Mouse (Mus musculus) neutrophil, adult 5-6 weeks (primary cell): ENCODE data around the gene Arpp21. TPM values are rescaled to one million over a fixed set of nuclear protein-coding genes. Genes with fewer than 3 reads are reported as not detected.

ENCODE experiments used
- ATAC-seq: fragments of 151-379, 151-347 bp; 2 replicates; pipeline ENCODE4 v1.8.0; 2017; ENCODE audit warnings: mild to moderate bottlenecking, moderate TSS enrichment; ENCODE audit not compliant: insufficient number of reproducible peaks, poor library complexity, low FRiP score, severe bottlenecking; ENCODE audit errors: extremely low read depth
- total RNA-seq: library from RNA; stranded (forward); fragments of 200-1000 nt; gene quantifications from 2 replicates; pipeline ENCODE4 v1.2.3, GENCODE M21; 2017

Arpp21 gene
- total RNA-seq, 1 experiment from 2014 or later, result 0.58 TPM

GRCm38 (mm10) chr9:112187667-112188066 lies 48.1 kb downstream of the Arpp21 start:
- no peak for ATAC-seq

- no peak for ATAC-seq
Measured at GRCm38 (mm10) chr9:112186336-112187305, 49.1 kb downstream of the Arpp21 start.

- ATAC-seq, result no peak
Measured at GRCm38 (mm10) chr9:112185746-112186145, 50.0 kb downstream of the Arpp21 start.

- no peak for ATAC-seq
Measured at GRCm38 (mm10) chr9:112182738-112183137, 53.0 kb downstream of the Arpp21 start.

DNA sequence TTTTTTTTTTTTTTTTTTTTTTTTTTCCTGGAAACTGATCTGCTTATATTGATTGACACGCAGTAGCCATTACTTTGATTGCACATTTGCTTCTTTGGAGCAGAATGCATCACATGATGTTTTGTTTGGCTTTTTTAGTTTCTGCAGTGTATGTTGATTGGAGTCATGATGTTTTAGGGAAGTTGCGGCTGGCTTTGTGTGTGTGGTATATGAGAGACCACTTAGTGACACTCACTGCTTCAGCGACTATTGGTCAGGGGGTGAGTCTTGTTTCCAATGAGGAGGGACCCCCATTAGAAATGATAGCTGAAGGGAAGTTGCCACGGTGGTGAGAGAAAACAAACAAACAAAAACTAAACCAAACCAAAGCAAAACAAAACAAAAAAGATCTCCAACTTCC lies 55.7 kb downstream of the Arpp21 start:
- no peak for ATAC-seq

DNA sequence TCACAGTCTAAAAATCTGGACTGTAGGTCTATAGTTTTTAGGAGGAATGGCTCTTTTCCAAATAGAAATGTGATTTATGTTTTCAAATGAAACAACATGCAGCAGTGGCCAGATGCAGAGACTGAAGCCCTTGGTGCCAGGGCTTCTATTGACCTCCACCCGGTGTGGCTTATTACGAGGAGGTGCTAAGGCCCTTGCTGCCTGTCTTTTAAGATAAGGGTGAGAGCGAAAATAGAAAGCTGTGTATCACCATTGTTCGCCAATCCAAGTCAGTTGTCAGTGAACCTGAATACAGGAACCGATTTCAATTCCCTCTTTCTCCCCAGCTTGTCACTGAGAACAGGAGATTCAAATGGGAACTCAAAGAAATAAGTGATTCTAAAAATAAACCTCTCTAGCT lies 57.3 kb downstream of the Arpp21 start:
- no peak for ATAC-seq

GRCm38 (mm10) chr9:112177569-112177968 lies 58.2 kb downstream of the Arpp21 start:
- no peak for ATAC-seq

DNA sequence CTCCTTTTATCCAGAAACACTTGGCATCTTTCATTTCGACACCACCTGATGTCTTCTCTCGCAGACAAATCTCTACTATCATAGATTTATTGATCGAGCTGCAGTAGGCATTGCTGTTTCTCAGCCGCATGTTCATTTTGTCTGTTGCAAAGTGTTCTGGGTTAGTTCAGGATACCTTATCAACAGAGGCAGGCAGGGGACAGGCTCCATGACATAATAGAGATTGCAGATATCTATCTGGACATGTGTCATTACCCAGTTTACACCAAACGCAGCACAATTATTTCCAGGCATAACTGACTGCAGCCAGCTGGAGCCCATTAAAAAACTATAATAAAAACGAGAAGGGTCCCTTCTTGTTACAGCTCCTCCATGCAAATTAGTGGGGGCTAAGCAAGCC lies 59.4 kb downstream of the Arpp21 start:
- ATAC-seq, result no peak

DNA sequence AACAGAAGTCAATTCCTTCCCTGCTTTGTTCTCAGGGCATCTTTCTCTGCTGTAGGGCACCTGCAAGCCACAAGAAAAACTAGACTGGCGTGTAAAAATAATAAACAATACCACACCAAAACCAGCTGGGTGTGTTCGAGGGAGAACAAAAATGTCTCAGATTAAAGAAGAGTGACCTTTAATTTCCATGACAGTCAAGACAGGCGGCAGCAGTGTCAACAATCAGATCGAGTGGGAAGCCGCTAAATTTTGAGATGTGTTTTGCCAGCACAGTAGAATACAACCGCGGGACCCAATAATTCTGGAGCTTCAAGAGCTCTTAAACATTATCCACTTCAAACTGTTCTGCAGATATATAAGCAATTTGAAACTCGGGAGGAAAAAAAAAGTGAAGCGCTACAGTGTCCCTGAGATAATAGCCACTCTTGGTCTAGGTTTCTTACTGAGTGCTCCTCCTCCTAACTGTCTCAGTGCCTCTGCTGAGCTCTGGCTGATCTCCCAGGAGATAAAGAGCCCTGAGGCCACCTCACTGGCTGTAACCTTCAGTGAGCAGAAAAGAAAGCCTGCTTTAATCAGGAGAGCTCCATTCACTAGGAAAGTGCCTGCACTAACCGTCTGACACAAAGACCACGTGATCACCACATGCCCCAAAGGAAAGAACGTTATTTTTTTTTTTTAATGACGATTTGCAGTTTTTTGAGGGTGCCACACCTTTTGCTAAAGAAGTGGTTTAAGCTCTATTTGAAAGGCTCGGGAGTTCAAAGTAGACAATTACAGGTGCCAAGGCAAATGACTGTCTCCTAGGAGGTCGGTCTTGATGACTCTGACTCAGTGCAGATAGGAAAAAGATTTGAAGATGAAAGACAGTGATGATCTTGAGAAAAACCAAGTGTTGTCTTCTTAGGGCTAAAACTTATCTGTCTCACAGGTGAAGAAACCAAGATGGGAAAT lies 61.1 kb downstream of the Arpp21 start:
- ATAC-seq, result no peak

DNA sequence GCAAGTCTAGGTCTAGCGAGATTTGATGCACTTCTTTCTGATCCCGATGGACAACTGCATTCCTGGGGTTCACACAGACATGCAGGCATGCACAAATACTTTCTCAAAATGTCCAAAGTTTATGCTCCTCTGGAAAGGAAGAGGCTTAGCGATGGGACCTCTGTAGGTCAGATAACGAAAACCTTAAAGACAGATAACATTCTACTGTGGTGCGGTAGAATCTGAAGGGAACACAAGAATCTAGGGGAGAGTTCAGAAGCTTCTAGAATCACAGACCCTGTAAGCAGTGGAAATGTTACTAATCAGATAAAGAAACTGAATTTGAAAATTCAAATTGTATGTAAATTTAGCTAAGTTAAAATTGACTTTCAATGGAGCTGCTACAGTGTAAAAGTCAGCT lies 62.0 kb downstream of the Arpp21 start:
- no peak for ATAC-seq

DNA sequence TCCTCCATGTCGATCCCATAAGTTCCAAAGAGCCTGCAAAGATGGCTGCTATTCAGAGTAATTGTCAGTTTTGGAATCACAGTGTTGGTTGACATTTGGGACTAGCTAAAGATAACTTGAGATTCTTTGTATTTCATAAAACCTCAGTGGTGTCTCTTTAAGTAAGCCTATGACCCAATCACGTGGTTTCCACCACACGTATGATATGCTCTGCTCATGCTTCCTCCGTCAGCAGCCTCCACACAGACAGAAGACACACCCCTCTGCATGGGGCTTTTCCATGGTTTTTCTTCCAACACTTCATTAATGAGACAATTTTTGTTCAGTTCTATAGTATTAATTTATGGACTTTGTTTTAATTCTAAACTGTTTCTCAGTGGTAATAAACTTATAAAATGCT lies 71.1 kb downstream of the Arpp21 start:
- no peak for ATAC-seq

- ATAC-seq, result no peak
Measured at GRCm38 (mm10) chr9:112160981-112161380, 74.8 kb downstream of the Arpp21 start.

DNA sequence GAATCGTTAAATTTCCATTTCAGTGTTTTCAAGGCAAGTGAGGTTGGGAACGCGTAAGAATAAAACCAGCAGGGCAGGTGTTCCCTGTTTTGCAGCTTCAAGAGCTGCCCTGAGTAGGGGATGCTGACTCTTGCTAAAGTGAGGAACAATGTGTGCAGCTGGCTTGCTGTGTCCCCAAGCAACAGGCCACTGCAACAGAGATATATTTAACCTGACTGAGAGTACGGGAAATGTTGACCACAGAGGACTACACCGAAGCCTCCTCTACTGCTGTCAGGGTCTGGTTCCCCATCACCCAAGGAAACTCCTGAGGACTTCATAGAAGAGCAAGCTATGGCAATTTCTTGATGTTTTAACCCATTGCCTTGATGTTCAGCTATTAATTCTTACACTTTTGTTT lies 81.8 kb downstream of the Arpp21 start:
- no peak for ATAC-seq

- no peak for ATAC-seq
Measured at GRCm38 (mm10) chr9:112152762-112153161, 83.0 kb downstream of the Arpp21 start.

GRCm38 (mm10) chr9:112151177-112151576 lies 84.6 kb downstream of the Arpp21 start:
- ATAC-seq, result no peak

DNA sequence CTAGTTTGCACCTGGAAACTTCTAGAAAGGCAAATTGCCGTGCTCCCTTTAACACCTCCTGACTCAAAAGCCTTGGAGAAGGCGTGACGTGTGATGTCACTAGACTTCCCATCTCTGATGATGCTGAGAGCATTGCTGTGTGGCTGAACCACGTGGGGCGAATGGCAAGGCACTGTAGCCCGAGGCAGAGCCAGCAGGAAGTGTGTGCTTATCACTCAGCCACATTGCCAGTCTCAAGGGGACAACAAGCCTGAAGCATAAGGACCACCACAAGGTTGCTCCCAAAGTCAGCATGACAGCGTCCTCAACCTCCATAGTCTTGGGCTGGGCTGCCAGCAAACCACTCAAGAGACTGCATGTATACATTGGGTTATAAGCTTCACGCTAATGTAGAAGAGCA lies 95.1 kb downstream of the Arpp21 start:
- ATAC-seq, result no peak

- ATAC-seq, result no peak
Measured at GRCm38 (mm10) chr9:112137820-112138219, 97.9 kb downstream of the Arpp21 start.

DNA sequence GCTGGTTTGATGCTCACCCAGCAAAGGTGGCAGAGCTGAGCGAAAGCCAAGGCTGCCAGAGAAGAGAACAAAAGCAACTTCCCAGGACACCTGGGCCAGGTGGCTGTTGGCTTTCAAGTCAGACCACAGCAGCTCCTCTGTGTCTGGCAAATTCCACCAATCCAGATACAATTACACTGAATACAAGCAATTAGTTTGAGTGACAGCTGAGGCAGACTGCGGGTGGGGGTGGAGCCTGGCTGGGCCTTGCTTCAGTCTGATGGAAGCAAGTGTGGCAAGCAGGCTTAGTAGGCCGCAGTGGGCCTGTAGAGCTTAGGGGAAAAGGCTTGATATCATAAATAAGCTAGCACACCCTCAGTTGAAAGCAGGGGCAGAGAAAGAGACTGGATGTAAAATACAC lies 104.9 kb downstream of the Arpp21 start:
- no peak for ATAC-seq

GRCm38 (mm10) chr9:112124667-112125066 lies 111.1 kb downstream of the Arpp21 start:
- ATAC-seq, result no peak

GRCm38 (mm10) chr9:112124184-112124583 lies 111.6 kb downstream of the Arpp21 start:
- ATAC-seq, result no peak
